Mouse (Mus musculus) cerebral cortex, adult 2 months (tissue): ENCODE data around the gene Zfp866.

Experiments used
- WGBS: fragments of 180-500 bp; shearing (Covaris S2); methylation state at CpG from one replicate; pipeline ENCODE4 v1.1.7; 2018; 5-methylcytosine and 5-hydroxymethylcytosine counted together

Gene Zfp866

GRCm38 (mm10) chr8:69716403-69717231 is 74.4 kb downstream of the Zfp866 start:
- under 1% methylated on average over 52 of the region's 52 CpGs for WGBS

- 68% methylated on average over 6 of the region's 6 CpGs for WGBS
Measured at GRCm38 (mm10) chr8:69715366-69715765, 75.6 kb downstream of the Zfp866 start.

GRCm38 (mm10) chr8:69713516-69713915 is 77.5 kb downstream of the Zfp866 start:
- WGBS: 75% methylated on average over 8 of the region's 8 CpGs
